Mouse (Mus musculus): ENCODE data around the gene Tctex1d2.
"Not testable (repeated sequence)": the region's sequence is repeated elsewhere in the genome, so short reads cannot be mapped to it uniquely, and the experiment has no call there.

The Tctex1d2 gene

GRCm38 (mm10) chr16:32431926-32432325, 12.4 kb downstream of the Tctex1d2 start:
- no peak for DNase-seq (ENCODE audit: low read depth, low spot score)

- DNase-seq (ENCODE audit: low read depth, low spot score), result no peak
Measured at GRCm38 (mm10) chr16:32433138-32433537, 13.6 kb downstream of the Tctex1d2 start.

GRCm38 (mm10) chr16:32434066-32434465, 14.6 kb downstream of the Tctex1d2 start:
- DNase-seq (ENCODE audit: low read depth, low spot score), result no peak

GRCm38 (mm10) chr16:32434691-32435090, 15.2 kb downstream of the Tctex1d2 start:
- no peak for DNase-seq (ENCODE audit: low read depth, low spot score)

GRCm38 (mm10) chr16:32436657-32437056, 17.2 kb downstream of the Tctex1d2 start:
- DNase-seq (ENCODE audit: low read depth, low spot score), result no peak

- no peak for DNase-seq (ENCODE audit: low read depth, low spot score)
Measured at GRCm38 (mm10) chr16:32437266-32437665, 17.8 kb downstream of the Tctex1d2 start.

- DNase-seq (ENCODE audit: low read depth, low spot score), result no peak
Measured at GRCm38 (mm10) chr16:32441432-32441831, 21.9 kb downstream of the Tctex1d2 start.

- not testable (repeated sequence) for DNase-seq (ENCODE audit: low read depth, low spot score)
Measured at GRCm38 (mm10) chr16:32444615-32445014, 25.1 kb downstream of the Tctex1d2 start.

GRCm38 (mm10) chr16:32445558-32445957, 26.1 kb downstream of the Tctex1d2 start:
- DNase-seq (ENCODE audit: low read depth, low spot score), result no peak

- no peak for DNase-seq (ENCODE audit: low read depth, low spot score)
Measured at GRCm38 (mm10) chr16:32446563-32447138, 27.1 kb downstream of the Tctex1d2 start.

- no peak for DNase-seq (ENCODE audit: low read depth, low spot score)
Measured at GRCm38 (mm10) chr16:32449665-32450064, 30.2 kb downstream of the Tctex1d2 start.

GRCm38 (mm10) chr16:32450133-32450532, 30.6 kb downstream of the Tctex1d2 start:
- DNase-seq (ENCODE audit: low read depth, low spot score), result no peak

GRCm38 (mm10) chr16:32453102-32453501, 33.6 kb downstream of the Tctex1d2 start:
- no peak for DNase-seq (ENCODE audit: low read depth, low spot score)

- DNase-seq (ENCODE audit: low read depth, low spot score), result no peak
Measured at GRCm38 (mm10) chr16:32454646-32455045, 35.1 kb downstream of the Tctex1d2 start.

GRCm38 (mm10) chr16:32456086-32456485, 36.6 kb downstream of the Tctex1d2 start:
- no peak for DNase-seq (ENCODE audit: low read depth, low spot score)

GRCm38 (mm10) chr16:32456761-32457160, 37.3 kb downstream of the Tctex1d2 start:
- no peak for DNase-seq (ENCODE audit: low read depth, low spot score)

- DNase-seq (ENCODE audit: low read depth, low spot score), result no peak
Measured at GRCm38 (mm10) chr16:32457589-32458386, 38.3 kb downstream of the Tctex1d2 start.

- no peak for DNase-seq (ENCODE audit: low read depth, low spot score)
Measured at GRCm38 (mm10) chr16:32460518-32460917, 41.0 kb downstream of the Tctex1d2 start.

GRCm38 (mm10) chr16:32461713-32462112, 42.2 kb downstream of the Tctex1d2 start:
- DNase-seq (ENCODE audit: low read depth, low spot score), result no peak

- no peak for DNase-seq (ENCODE audit: low read depth, low spot score)
Measured at GRCm38 (mm10) chr16:32462950-32463349, 43.4 kb downstream of the Tctex1d2 start.

GRCm38 (mm10) chr16:32463426-32463825, 43.9 kb downstream of the Tctex1d2 start:
- no peak for DNase-seq (ENCODE audit: low read depth, low spot score)

GRCm38 (mm10) chr16:32464908-32465307, 45.4 kb downstream of the Tctex1d2 start:
- no peak for DNase-seq (ENCODE audit: low read depth, low spot score)

GRCm38 (mm10) chr16:32468488-32468887, 49.0 kb downstream of the Tctex1d2 start:
- DNase-seq (ENCODE audit: low read depth, low spot score), result no peak

All from brain, embryonic 18.5 days (tissue).